Mouse (Mus musculus) gastrocnemius, postnatal 25 days (tissue): ENCODE results near the gene Efnb2. TPM values are rescaled to one million over a fixed set of nuclear protein-coding genes. Genes with fewer than 3 reads are reported as not detected.

Experiments
- DNase-seq: peaks from one replicate; pipeline ENCODE4 v3.0.0; 2022
- microRNA-seq, 2 experiments: library from miRNA; unstranded; fragments of <30 nt; microRNA quantifications; one replicate each; pipeline ENCODE4 v1.2.0; 2021; ENCODE audit warnings: borderline replicate concordance in 2 of 2
- total RNA-seq, 2 experiments: library from RNA; stranded (reverse); gene quantifications; 1 replicate in 1 of 2; 2 replicates in 1 of 2; pipeline ENCODE4 v1.2.3; 2021

Efnb2 gene
- total RNA-seq, 2 experiments from 2014 or later, result 6.3 to 6.9 TPM

DNA sequence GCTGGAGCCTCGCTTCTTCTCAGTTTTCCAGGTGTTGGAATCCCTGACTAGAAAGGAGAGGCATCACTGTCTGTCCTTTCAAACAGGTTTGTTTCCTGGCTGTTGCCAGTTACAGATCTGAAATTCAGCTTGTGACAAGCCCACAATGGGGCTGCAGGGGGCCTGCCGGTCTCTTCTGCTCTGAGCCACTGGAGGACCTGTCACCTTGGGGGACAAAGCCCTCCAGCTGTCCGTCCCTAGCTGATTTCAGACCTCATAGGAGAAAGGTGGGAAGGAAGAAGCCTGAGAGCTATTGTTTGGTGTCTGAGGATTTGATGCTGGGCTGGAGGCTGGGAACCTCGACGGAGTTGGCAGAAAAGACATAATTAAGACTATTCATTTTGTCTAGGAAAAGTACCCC, 88.8 kb downstream of the Efnb2 start:
- DNase-seq, result no peak

- no peak for DNase-seq
Observed at GRCm38 (mm10) chr8:8571625-8572215, 89.3 kb downstream of the Efnb2 start.

DNA sequence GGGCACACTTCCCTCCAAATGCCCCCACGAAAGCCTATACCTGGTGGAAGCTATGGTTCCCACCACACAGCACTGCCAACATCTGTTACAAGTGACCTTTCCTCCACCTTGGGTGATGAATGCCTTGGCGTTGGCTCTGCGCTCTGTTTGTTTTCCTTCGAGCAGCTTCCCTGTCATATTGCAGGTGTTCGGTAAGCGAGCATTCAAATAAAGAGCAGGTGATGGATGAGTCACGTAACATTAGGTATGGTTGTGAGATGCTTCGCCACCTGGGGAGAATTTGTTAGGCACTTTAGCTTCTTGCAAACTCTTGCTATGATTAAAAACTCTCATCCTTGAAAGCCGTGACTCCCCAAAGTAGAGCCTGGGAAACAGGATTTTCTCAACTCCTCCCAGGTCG, 91.8 kb downstream of the Efnb2 start:
- no peak for DNase-seq

DNA sequence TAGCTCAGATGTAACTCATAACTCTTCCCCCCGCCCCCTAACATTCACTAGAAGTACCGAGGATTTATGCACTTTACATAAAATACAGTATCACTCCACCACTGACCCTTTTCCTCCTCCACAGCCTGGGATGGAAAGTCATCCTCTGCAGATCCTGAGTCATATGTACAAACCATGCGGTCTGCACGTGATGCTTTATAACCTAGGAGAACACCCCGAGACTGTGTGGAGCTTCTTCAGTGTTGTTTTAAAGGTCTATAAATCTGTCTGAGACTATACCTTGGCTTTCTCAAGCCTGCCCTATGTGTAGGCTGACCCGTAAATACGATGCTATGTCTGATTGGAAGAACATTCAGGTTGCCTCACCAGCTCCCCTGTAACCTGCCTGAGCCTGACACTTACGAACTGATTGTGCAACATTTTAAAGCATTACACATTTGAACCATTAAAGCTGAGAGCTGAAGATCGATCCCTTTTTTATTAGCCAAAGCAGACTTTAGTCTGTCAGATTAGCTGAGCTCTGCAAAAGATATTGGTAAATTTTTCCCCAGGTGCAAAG, 92.7 kb downstream of the Efnb2 start:
- no peak for DNase-seq

Small RNAs within 50 kb of the gene (microRNA-seq; reads per million reads assigned to microRNA genes)
- 0.26 to 0.74 reads per million in 2 experiments for gene Mir7654

Other genes with a start within 250 kb of the Efnb2 start
- 10 to 100 TPM; 27.5 to 28.1 TPM for gene Arglu1, start 29.3 kb upstream of the Efnb2 start, total RNA-seq